Mouse (Mus musculus): ENCODE data around the gene Olfr418.

DNA sequence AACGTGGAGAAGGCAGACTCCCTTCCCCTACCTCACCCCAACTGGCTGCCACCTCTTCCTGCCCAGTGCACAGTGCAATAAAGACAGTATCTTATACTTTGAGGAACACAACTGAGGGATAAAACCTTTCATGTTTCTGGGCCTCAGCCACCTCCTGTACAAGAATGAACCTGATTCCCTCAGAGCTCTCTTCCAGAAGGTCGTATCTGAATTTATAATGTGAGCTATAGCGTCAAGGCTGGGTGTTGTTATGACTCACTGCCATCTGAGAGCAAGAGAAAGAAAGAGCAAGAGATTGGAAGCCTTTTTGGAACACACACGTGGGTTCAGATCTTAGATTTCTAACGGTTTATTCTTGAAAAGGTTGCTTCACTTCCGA lies 56.4 kb downstream of the Olfr418 start:
- no peak for TF ChIP-seq CTCF (IDR thresholded peaks at IDR 0.05; ENCODE audit: borderline replicate concordance, extremely low read depth, insufficient read depth, insufficient read length)
- TF ChIP-seq POLR2A (IDR thresholded peaks at IDR 0.05; ENCODE audit: borderline replicate concordance, extremely low read depth, insufficient read depth, insufficient read length, poor library complexity, severe bottlenecking): no peak

Measured in brain, embryonic 14.5 days (tissue).